Mouse (Mus musculus): ENCODE results near the gene Pla2g6.

GRCm38 (mm10) chr15:79364120-79364519, 35.9 kb upstream of the Pla2g6 start:
- TF ChIP-seq POLR2A (IDR thresholded peaks at IDR 0.05; ENCODE audit: low read depth, low read length): no peak
- TF ChIP-seq CTCF (IDR thresholded peaks at IDR 0.05; ENCODE audit: borderline replicate concordance, insufficient read depth, low read length): no peak

Data from embryonic fibroblast, embryonic 13.5 days (primary cell).